Mouse (Mus musculus): ENCODE results near the gene Scgb1c1.

Scgb1c1 gene

GRCm38 (mm10) chr7:140844905-140845665, at the start of gene Scgb1c1:
Gene Scgb1c1, plus strand, starts transcription at chr7:140845547.
- peak; percentile 91 for DNase-seq (ENCODE audit: low spot score)

- no peak for DNase-seq (ENCODE audit: low spot score)
Observed at GRCm38 (mm10) chr7:140797619-140798018, 47.7 kb upstream of the Scgb1c1 start.

- no peak for DNase-seq (ENCODE audit: low spot score)
Observed at GRCm38 (mm10) chr7:140798212-140798611, 47.1 kb upstream of the Scgb1c1 start.

- no peak for DNase-seq (ENCODE audit: low spot score)
Observed at GRCm38 (mm10) chr7:140802629-140803028, 42.7 kb upstream of the Scgb1c1 start.

GRCm38 (mm10) chr7:140805704-140806103, 39.6 kb upstream of the Scgb1c1 start:
- DNase-seq (ENCODE audit: low spot score): peak; percentile 53

GRCm38 (mm10) chr7:140810496-140810895, 34.9 kb upstream of the Scgb1c1 start:
- DNase-seq (ENCODE audit: low spot score): no peak

GRCm38 (mm10) chr7:140811714-140812113, 33.6 kb upstream of the Scgb1c1 start:
- DNase-seq (ENCODE audit: low spot score): no peak

GRCm38 (mm10) chr7:140812850-140813249, 32.5 kb upstream of the Scgb1c1 start:
- DNase-seq (ENCODE audit: low spot score): no peak

GRCm38 (mm10) chr7:140820173-140820572, 25.2 kb upstream of the Scgb1c1 start:
- DNase-seq (ENCODE audit: low spot score): no peak

GRCm38 (mm10) chr7:140821305-140821652, 24.1 kb upstream of the Scgb1c1 start:
- no peak for DNase-seq (ENCODE audit: low spot score)

- peak; percentile 70 for DNase-seq (ENCODE audit: low spot score)
Observed at GRCm38 (mm10) chr7:140821653-140822329, 23.6 kb upstream of the Scgb1c1 start, which contains the start of gene Zfp941. Gene Zfp941, minus strand, starts transcription at chr7:140822178.

- DNase-seq (ENCODE audit: low spot score): no peak
Observed at GRCm38 (mm10) chr7:140822731-140823130, 22.6 kb upstream of the Scgb1c1 start.

GRCm38 (mm10) chr7:140828171-140828881, 17.0 kb upstream of the Scgb1c1 start:
- DNase-seq (ENCODE audit: low spot score): peak; percentile 66

- DNase-seq (ENCODE audit: low spot score): no peak
Observed at GRCm38 (mm10) chr7:140831447-140831846, 13.9 kb upstream of the Scgb1c1 start.

GRCm38 (mm10) chr7:140833341-140833740, 12.0 kb upstream of the Scgb1c1 start:
- DNase-seq (ENCODE audit: low spot score): no peak

- DNase-seq (ENCODE audit: low spot score): no peak
Observed at GRCm38 (mm10) chr7:140834968-140835757, 10.2 kb upstream of the Scgb1c1 start, which contains the start of gene Urah. Gene Urah, plus strand, starts transcription at chr7:140835018.

GRCm38 (mm10) chr7:140835758-140836087, 9.6 kb upstream of the Scgb1c1 start:
- no peak for DNase-seq (ENCODE audit: low spot score)

- DNase-seq (ENCODE audit: low spot score): no peak
Observed at GRCm38 (mm10) chr7:140836243-140837115, 8.9 kb upstream of the Scgb1c1 start.

- DNase-seq (ENCODE audit: low spot score): no peak
Observed at GRCm38 (mm10) chr7:140839556-140839955, 5.8 kb upstream of the Scgb1c1 start.

GRCm38 (mm10) chr7:140840750-140841735, 4.3 kb upstream of the Scgb1c1 start:
- no peak for DNase-seq (ENCODE audit: low spot score)

Data from retina, embryonic 14.5 days (tissue).